Mouse (Mus musculus) erythroblast, embryonic 14.5 days (primary cell): ENCODE data around the gene Spred1.

ENCODE experiments used
- GATA1 ChIP-seq: IDR thresholded peaks from 2 replicates; pipeline ENCODE4 v1.6.1; 2012; ENCODE audit warnings: low read length, inconsistent platforms, mixed read lengths
- TAL1 ChIP-seq: IDR thresholded peaks from 3 replicates; pipeline ENCODE4 v1.6.1; 2012; ENCODE audit warnings: low read length, inconsistent platforms, mixed read lengths

DNA sequence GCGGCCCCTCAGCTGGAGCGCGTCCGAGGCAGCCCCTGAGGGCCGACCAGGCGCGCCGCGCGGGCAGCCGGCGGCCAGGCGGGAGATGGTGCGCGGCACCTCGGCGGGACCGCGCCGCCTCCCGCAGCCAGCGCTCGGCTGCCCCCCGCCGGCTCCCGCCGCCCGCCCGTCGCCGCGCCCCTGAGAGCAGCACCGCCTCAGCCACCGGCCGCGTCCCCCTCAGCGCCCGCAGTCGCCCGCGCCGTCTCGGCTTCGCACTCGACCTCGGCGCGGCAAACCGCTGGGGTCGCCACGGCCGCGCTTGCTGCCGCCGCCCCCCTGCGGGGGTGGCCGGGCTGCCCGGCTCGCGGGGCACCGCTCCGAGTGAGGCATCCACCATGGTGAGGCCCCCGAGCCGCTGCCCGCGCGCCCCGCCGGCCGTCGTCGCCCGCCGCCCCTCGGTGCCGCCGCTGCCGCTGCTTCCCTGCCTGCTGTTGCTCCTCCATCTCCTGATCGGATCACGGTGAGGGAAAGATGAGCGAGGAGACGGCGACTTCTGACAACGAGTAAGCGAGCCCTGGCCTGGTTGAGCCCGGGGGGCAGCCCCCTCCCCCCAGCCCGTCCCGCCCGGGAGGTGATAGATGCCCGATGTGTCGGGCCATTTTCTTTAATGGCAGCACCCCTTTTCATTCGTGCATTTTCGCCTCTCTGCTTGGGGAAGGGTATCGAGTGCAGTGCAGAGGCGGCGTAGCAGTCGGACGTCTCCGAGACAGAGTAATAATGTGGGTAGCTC, at the start of gene Spred1:
- TF ChIP-seq GATA1 (no peak), TAL1 (no peak)
